Mouse (Mus musculus): Measurements from ENCODE around the gene Asap3. TPM values are rescaled to one million over a fixed set of nuclear protein-coding genes. Genes with fewer than 3 reads are reported as not detected.

Asap3 gene
- total RNA-seq, 2 experiments from 2014 or later: 1.8 to 2.1 TPM

- peak; percentile 54 to 59 for DNase-seq
- intact Hi-C loops (cut with DNase I): no loop called here
Observed at GRCm38 (mm10) chr4:136248464-136249331, 42.5 kb downstream of the Asap3 start.

- intact Hi-C loops (cut with DNase I): no loop called here
- DNase-seq: no peak
Observed at GRCm38 (mm10) chr4:136249332-136249647, 43.1 kb downstream of the Asap3 start.

GRCm38 (mm10) chr4:136249780-136250179 is 43.6 kb downstream of the Asap3 start:
- DNase-seq: peak; percentile 62 to 71
- intact Hi-C loops (cut with DNase I): no loop called here

GRCm38 (mm10) chr4:136255919-136256318 is 49.8 kb downstream of the Asap3 start:
- intact Hi-C loops (cut with DNase I): no loop called here
- DNase-seq: no peak

- no peak for DNase-seq
- intact Hi-C loops (cut with DNase I): no loop called here
Observed at GRCm38 (mm10) chr4:136256696-136257095, 50.5 kb downstream of the Asap3 start.

- DNase-seq: no peak
- intact Hi-C loops (cut with DNase I): loop anchor here (1.0 to 2.0 kb wide), 3 partner anchors 25 to 65 kb away; partner anchors contain the start of gene Hnrnpr
Observed at GRCm38 (mm10) chr4:136259916-136260315, 53.8 kb downstream of the Asap3 start.

GRCm38 (mm10) chr4:136260491-136261180 is 54.5 kb downstream of the Asap3 start:
- peak; percentile 78 to 83 for DNase-seq
- intact Hi-C loops (cut with DNase I): loop anchor here (1.0 to 2.0 kb wide), 2 partner anchors 25 to 50 kb away; partner anchors contain the start of gene Hnrnpr

- intact Hi-C loops (cut with DNase I): loop anchor here (2.0 kb wide), 1 partner anchor 49 kb away; the partner anchor contains the start of gene Hnrnpr
- DNase-seq: no peak
Observed at GRCm38 (mm10) chr4:136261912-136262311, 55.7 kb downstream of the Asap3 start.

GRCm38 (mm10) chr4:136263555-136263954 is 57.4 kb downstream of the Asap3 start:
- intact Hi-C loops (cut with DNase I): no loop called here
- DNase-seq: no peak

GRCm38 (mm10) chr4:136266716-136267343 is 60.7 kb downstream of the Asap3 start:
- no peak for DNase-seq
- intact Hi-C loops (cut with DNase I): no loop called here

GRCm38 (mm10) chr4:136268912-136269311 is 62.7 kb downstream of the Asap3 start:
- no peak for DNase-seq
- intact Hi-C loops (cut with DNase I): no loop called here

- peak in 1 of 2 experiments; percentile 50 for DNase-seq
- intact Hi-C loops (cut with DNase I): no loop called here
Observed at GRCm38 (mm10) chr4:136270648-136271047, 64.5 kb downstream of the Asap3 start.

GRCm38 (mm10) chr4:136281097-136281496 is 74.9 kb downstream of the Asap3 start:
- intact Hi-C loops (cut with DNase I): no loop called here
- no peak for DNase-seq

GRCm38 (mm10) chr4:136281611-136282010 is 75.4 kb downstream of the Asap3 start:
- intact Hi-C loops (cut with DNase I): no loop called here
- no peak for DNase-seq

GRCm38 (mm10) chr4:136282621-136283480 is 76.7 kb downstream of the Asap3 start:
- peak in 1 of 2 experiments; percentile 19 for DNase-seq
- intact Hi-C loops (cut with DNase I): no loop called here

- DNase-seq: no peak
- intact Hi-C loops (cut with DNase I): no loop called here
Observed at GRCm38 (mm10) chr4:136283783-136284182, 77.6 kb downstream of the Asap3 start.

GRCm38 (mm10) chr4:136284455-136284854 is 78.3 kb downstream of the Asap3 start, which contains the start of gene Zfp46:
Zfp46 (plus strand) TSS chr4:136284683.
- DNase-seq: peak; percentile 45 to 82
- intact Hi-C loops (cut with DNase I): no loop called here

- intact Hi-C loops (cut with DNase I): loop anchor here (1.0 kb wide), 1 partner anchor 25 kb away; no protein-coding TSS in a partner anchor
- DNase-seq: no peak
Observed at GRCm38 (mm10) chr4:136284891-136285290, 78.7 kb downstream of the Asap3 start.

- intact Hi-C loops (cut with DNase I): loop anchor here (1.0 kb wide), 1 partner anchor 25 kb away; no protein-coding TSS in a partner anchor
- DNase-seq: peak; percentile 90 to 94
Observed at GRCm38 (mm10) chr4:136285348-136285810, 79.2 kb downstream of the Asap3 start.
